Mouse (Mus musculus): ENCODE data around the gene Aco2.
A peak's percentile ranks its signal among the peaks of the same experiment; 100 is the strongest.

Gene Aco2

GRCm38 (mm10) chr15:81950716-81951115 lies 78.6 kb downstream of the Aco2 start:
- DNase-seq (ENCODE audit: low spot score in 2 of 2): no peak

- no peak for DNase-seq (ENCODE audit: low spot score in 2 of 2)
Measured at GRCm38 (mm10) chr15:81951159-81951558, 79.0 kb downstream of the Aco2 start.

- DNase-seq (ENCODE audit: low spot score in 2 of 2): no peak
Measured at GRCm38 (mm10) chr15:81952310-81952709, 80.2 kb downstream of the Aco2 start.

GRCm38 (mm10) chr15:81954151-81954583 lies 82.1 kb downstream of the Aco2 start:
- DNase-seq (ENCODE audit: low spot score in 2 of 2): no peak

GRCm38 (mm10) chr15:81954716-81955115 lies 82.6 kb downstream of the Aco2 start:
- no peak for DNase-seq (ENCODE audit: low spot score in 2 of 2)

GRCm38 (mm10) chr15:81955414-81955813 lies 83.3 kb downstream of the Aco2 start:
- DNase-seq (ENCODE audit: low spot score in 2 of 2): no peak

- peak; percentile 36 to 63 for DNase-seq (ENCODE audit: low spot score in 2 of 2)
Measured at GRCm38 (mm10) chr15:81956457-81956856, 84.3 kb downstream of the Aco2 start.

GRCm38 (mm10) chr15:81957598-81957997 lies 85.5 kb downstream of the Aco2 start:
- DNase-seq (ENCODE audit: low spot score in 2 of 2): no peak

- no peak for DNase-seq (ENCODE audit: low spot score in 2 of 2)
Measured at GRCm38 (mm10) chr15:81958906-81959305, 86.8 kb downstream of the Aco2 start.

GRCm38 (mm10) chr15:81960171-81961077 lies 88.3 kb downstream of the Aco2 start, which contains the start of gene Pmm1:
Gene Pmm1 (minus strand): TSS chr15:81960930.
- peak; percentile 97 to 99 for DNase-seq (ENCODE audit: low spot score in 2 of 2)

GRCm38 (mm10) chr15:81961078-81961451 lies 89.0 kb downstream of the Aco2 start:
- DNase-seq (ENCODE audit: low spot score in 2 of 2): no peak

GRCm38 (mm10) chr15:81964262-81964661 lies 92.2 kb downstream of the Aco2 start:
- DNase-seq (ENCODE audit: low spot score in 2 of 2): no peak

All from natural killer cell, adult 2 months (primary cell).